Mouse (Mus musculus): ENCODE data around the gene Ndufa3. TPM values are rescaled to one million over a fixed set of nuclear protein-coding genes. Genes with fewer than 3 reads are reported as not detected.

Gene Ndufa3
- polyA plus RNA-seq, 1 experiment from 2014 or later: 674 TPM

GRCm38 (mm10) chr7:3658578-3658977 lies 41.4 kb downstream of the Ndufa3 start:
- no peak overlapping the region for H3K4me2 ChIP-seq (ENCODE audit: low read length)
- H3K4me1 ChIP-seq (replicated peaks; ENCODE audit: insufficient read depth, low read length): peaks cover 1% of the 10 kb centered on the region; the same call in 1 of the 2 replicates
- H3K9ac ChIP-seq (ENCODE audit: low read depth, low read length): no peak overlapping the region
- DNase-seq (ENCODE audit: low spot score): no peak
- H3K4me3 ChIP-seq (replicated peaks; ENCODE audit: low read depth, low read length): no peak overlapping the region
- no peaks in the 10 kb centered on the region for H3K27me3 ChIP-seq (ENCODE audit: insufficient read depth, low read length)
- H3K9me3 ChIP-seq (replicated peaks; ENCODE audit: low read length): no peaks in the 10 kb centered on the region
- ATAC-seq (replicated peaks; ENCODE audit: low FRiP score, low read depth): no peak
- 89% methylated on average over 14 of the region's 14 CpGs for WGBS
- H3K36me3 ChIP-seq (ENCODE audit: insufficient read depth, low read length): peaks cover 73% of the 10 kb centered on the region
- TF ChIP-seq CTCF (IDR thresholded peaks at IDR 0.05; ENCODE audit: low read depth): no peak
- H3K27ac ChIP-seq: no peak overlapping the region

GRCm38 (mm10) chr7:3664524-3665214 lies 47.5 kb downstream of the Ndufa3 start:
- peaks cover 13% of the 10 kb centered on the region for H3K4me1 ChIP-seq (replicated peaks; ENCODE audit: insufficient read depth, low read length)
- no peaks in the 10 kb centered on the region for H3K9me3 ChIP-seq (replicated peaks; ENCODE audit: low read length)
- H3K36me3 ChIP-seq (ENCODE audit: insufficient read depth, low read length): peaks cover 20% of the 10 kb centered on the region
- H3K9ac ChIP-seq (ENCODE audit: low read depth, low read length): peak overlapping the region; percentile 79
- H3K27me3 ChIP-seq (ENCODE audit: insufficient read depth, low read length): no peaks in the 10 kb centered on the region
- DNase-seq (ENCODE audit: low spot score) (peak; percentile 51), ATAC-seq (replicated peaks; ENCODE audit: low FRiP score, low read depth) (peak; percentile 38)
- TF ChIP-seq CTCF (IDR thresholded peaks at IDR 0.05; ENCODE audit: low read depth): no peak
- H3K27ac ChIP-seq: peak overlapping the region; percentile 89
- WGBS: 29% methylated on average over 15 of the region's 15 CpGs
- peak overlapping the region; percentile 85 for H3K4me2 ChIP-seq (ENCODE audit: low read length)
- peak overlapping the region; percentile 73 for H3K4me3 ChIP-seq (replicated peaks; ENCODE audit: low read depth, low read length)

GRCm38 (mm10) chr7:3665215-3666114 lies 48.3 kb downstream of the Ndufa3 start, which contains the start of gene Leng1:
Gene Leng1 (minus strand): TSS chr7:3665840.
- Histone ChIP-seq H3K27me3 (ENCODE audit: insufficient read depth, low read length) (no peaks in the 10 kb centered on the region), H3K9me3 (replicated peaks; ENCODE audit: low read length) (no peaks in the 10 kb centered on the region), H3K4me3 (replicated peaks; ENCODE audit: low read depth, low read length) (peak within 1 kb of the TSS; percentile 73), H3K4me1 (replicated peaks; ENCODE audit: insufficient read depth, low read length) (peaks cover 13% of the 10 kb centered on the region), H3K36me3 (ENCODE audit: insufficient read depth, low read length) (peaks cover 15% of the 10 kb centered on the region), H3K27ac (peak within 1 kb of the TSS; percentile 89), H3K4me2 (ENCODE audit: low read length) (peak within 1 kb of the TSS; percentile 85), H3K9ac (ENCODE audit: low read depth, low read length) (peak within 1 kb of the TSS; percentile 79)
- 3% methylated on average over 44 of the region's 45 CpGs for WGBS
- peak; percentile 99 for DNase-seq (ENCODE audit: low spot score)
- peak; percentile 99 for ATAC-seq (replicated peaks; ENCODE audit: low FRiP score, low read depth)
- TF ChIP-seq CTCF (IDR thresholded peaks at IDR 0.05; ENCODE audit: low read depth): no peak

- DNase-seq (ENCODE audit: low spot score) (peak; percentile 51), ATAC-seq (replicated peaks; ENCODE audit: low FRiP score, low read depth) (no peak)
- 25% methylated on average over 14 of the region's 14 CpGs for whole genome bisulfite sequencing
- Histone ChIP-seq H3K4me3 (replicated peaks; ENCODE audit: low read depth, low read length) (peak overlapping the region; percentile 1; the same call in 1 of the 2 replicates), H3K9me3 (replicated peaks; ENCODE audit: low read length) (no peaks in the 10 kb centered on the region), H3K27me3 (ENCODE audit: insufficient read depth, low read length) (no peaks in the 10 kb centered on the region), H3K9ac (ENCODE audit: low read depth, low read length) (peak overlapping the region; percentile 40; the same call in 1 of the 2 replicates), H3K4me2 (ENCODE audit: low read length) (peak overlapping the region; percentile 34), H3K27ac (0 out of 2 replicates have a peak overlapping the region, but pooled peaks have one; percentile 31), H3K4me1 (replicated peaks; ENCODE audit: insufficient read depth, low read length) (peaks cover 13% of the 10 kb centered on the region), H3K36me3 (ENCODE audit: insufficient read depth, low read length) (peaks cover 9% of the 10 kb centered on the region; the same call in 1 of the 2 replicates)
- TF ChIP-seq CTCF (IDR thresholded peaks at IDR 0.05; ENCODE audit: low read depth): peak; percentile 47
Observed at GRCm38 (mm10) chr7:3666921-3667391, 49.8 kb downstream of the Ndufa3 start.

Small RNA genes lying within 50 kb of the gene (microRNA-seq; reads per million reads assigned to microRNA genes)
- gene Gm25100: not detected
- gene Mir3572: 1.4 reads per million

Other genes with a start within 250 kb of the Ndufa3 start
- 0.67 and 1.1 TPM in 2 replicates for gene Cacng8, start 226.7 kb upstream of the Ndufa3 start, polyA plus RNA-seq (2015; fragmentation: Nextera tagmentation; extraction: Ambion mirVana)
- gene Cacng6, start 193.2 kb upstream of the Ndufa3 start, polyA plus RNA-seq (2015; fragmentation: Nextera tagmentation; extraction: Ambion mirVana): 0.11 TPM in 1 of 2 replicates, not detected in the other
- 0.80 and 0.88 TPM in 2 replicates for gene Tarm1, start 114.7 kb upstream of the Ndufa3 start, polyA plus RNA-seq (2015; fragmentation: Nextera tagmentation; extraction: Ambion mirVana)
- 0.14 TPM in 1 of 2 replicates, not detected in the other for gene Oscar, start 1.2 kb upstream of the Ndufa3 start, polyA plus RNA-seq (2015; fragmentation: Nextera tagmentation; extraction: Ambion mirVana)
- gene Tfpt, start 12.6 kb downstream of the Ndufa3 start, polyA plus RNA-seq (2015; fragmentation: Nextera tagmentation; extraction: Ambion mirVana): 17.0 and 19.3 TPM in 2 replicates
- gene Prpf31, start 12.6 kb downstream of the Ndufa3 start, polyA plus RNA-seq (2015; fragmentation: Nextera tagmentation; extraction: Ambion mirVana): 66.3 and 74.6 TPM in 2 replicates
- 39.0 and 41.7 TPM in 2 replicates for gene Cnot3, start 27.9 kb downstream of the Ndufa3 start, polyA plus RNA-seq (2015; fragmentation: Nextera tagmentation; extraction: Ambion mirVana)
- gene Leng1, start 48.5 kb downstream of the Ndufa3 start, polyA plus RNA-seq (2015; fragmentation: Nextera tagmentation; extraction: Ambion mirVana): 17.5 and 18.5 TPM in 2 replicates
- 27.9 and 28.1 TPM in 2 replicates for gene Tmc4, start 60.2 kb downstream of the Ndufa3 start, polyA plus RNA-seq (2015; fragmentation: Nextera tagmentation; extraction: Ambion mirVana)
- gene Tsen34, start 75.5 kb downstream of the Ndufa3 start, polyA plus RNA-seq (2015; fragmentation: Nextera tagmentation; extraction: Ambion mirVana): 228 and 235 TPM in 2 replicates
- 55.2 and 60.0 TPM in 2 replicates for gene Mboat7, start 76.2 kb downstream of the Ndufa3 start, polyA plus RNA-seq (2015; fragmentation: Nextera tagmentation; extraction: Ambion mirVana)
- 1,586 and 1,624 TPM in 2 replicates for gene Rps9, start 86.6 kb downstream of the Ndufa3 start, polyA plus RNA-seq (2015; fragmentation: Nextera tagmentation; extraction: Ambion mirVana)
- 1.3 and 1.4 TPM in 2 replicates for gene Pirb, start 103.0 kb downstream of the Ndufa3 start, polyA plus RNA-seq (2015; fragmentation: Nextera tagmentation; extraction: Ambion mirVana)
- not detected in 2 replicates for gene Gm15448, start 208.3 kb downstream of the Ndufa3 start, polyA plus RNA-seq (2015; fragmentation: Nextera tagmentation; extraction: Ambion mirVana)
- gene Pira2, start 227.7 kb downstream of the Ndufa3 start, polyA plus RNA-seq (2015; fragmentation: Nextera tagmentation; extraction: Ambion mirVana): 0.17 and 0.24 TPM in 2 replicates